Mouse (Mus musculus) thymus, adult 2 months (tissue): ENCODE data around the gene 4930452B06Rik. TPM values are rescaled to one million over a fixed set of nuclear protein-coding genes. Genes with fewer than 3 reads are reported as not detected.

Experiments used
- DNase-seq: peaks from one replicate; pipeline ENCODE4 v3.0.0; 2021
- H3K27ac ChIP-seq: fragments of 200-500 bp; 2 replicates; pipeline ENCODE4 v1.5.1; 2012; ENCODE audit warnings: low read length, control low read depth; ENCODE audit not compliant: control insufficient read depth, insufficient read depth
- H3K27me3 ChIP-seq: fragments of 200-500 bp; 2 replicates; pipeline ENCODE4 v1.6.1; 2012; ENCODE audit warnings: mild to moderate bottlenecking, low read length, moderate library complexity, mixed read lengths; ENCODE audit not compliant: control insufficient read depth, insufficient read depth
- H3K36me3 ChIP-seq: fragments of 200-500 bp; 2 replicates; pipeline ENCODE4 v1.6.1; 2012; ENCODE audit warnings: mild to moderate bottlenecking, low read length, moderate library complexity; ENCODE audit not compliant: control insufficient read depth, insufficient read depth
- H3K4me1 ChIP-seq: fragments of 200-500 bp; replicated peaks from 2 replicates; pipeline ENCODE4 v1.6.1; 2012; ENCODE audit warnings: low read length; ENCODE audit not compliant: control insufficient read depth, insufficient read depth
- H3K4me3 ChIP-seq: fragments of 200-500 bp; 2 replicates; pipeline ENCODE4 v1.5.1; 2012; ENCODE audit warnings: mild to moderate bottlenecking, low read length, control low read depth, moderate library complexity; ENCODE audit not compliant: control insufficient read depth, insufficient read depth
- CTCF ChIP-seq: fragments of 200-500 bp; IDR thresholded peaks from 2 replicates; pipeline ENCODE4 v1.5.1; 2012; ENCODE audit warnings: mild to moderate bottlenecking, control low read depth, low read length, moderate library complexity, borderline replicate concordance; ENCODE audit not compliant: control insufficient read depth, poor library complexity, insufficient read depth; ENCODE audit errors: extremely low read depth
- POLR2A ChIP-seq: fragments of 200-500 bp; IDR thresholded peaks from 2 replicates; pipeline ENCODE4 v1.6.1; 2012; ENCODE audit warnings: mild to moderate bottlenecking, low read length, control low read depth, moderate library complexity; ENCODE audit not compliant: control insufficient read depth, poor library complexity, insufficient read depth; ENCODE audit errors: extremely low read depth
- WGBS: fragments of 180-500 bp; shearing (Covaris S2); methylation state at CpG from one replicate; pipeline ENCODE4 v1.1.7; 2018; 5-methylcytosine and 5-hydroxymethylcytosine counted together
- polyA plus RNA-seq: library from polyadenylated mRNA; depleted of rRNA; stranded (reverse); fragments of >200 nt; gene quantifications from 2 replicates; pipeline ENCODE4 v1.2.3, GENCODE M21; 2012

Gene 4930452B06Rik
- polyA plus RNA-seq, 1 experiment, result 1.1 TPM

GRCm38 (mm10) chr14:8477348-8477747 is 188.7 kb downstream of the 4930452B06Rik start:
- no peak for DNase-seq
- H3K36me3 ChIP-seq, result no peaks in the 10 kb centered on the region
- H3K4me3 ChIP-seq, result no peak overlapping the region
- TF ChIP-seq POLR2A (no peak), CTCF (no peak)
- no peaks in the 10 kb centered on the region for H3K27me3 ChIP-seq
- H3K27ac ChIP-seq, result no peak overlapping the region
- 94% methylated on average over 8 of the region's 8 CpGs for WGBS
- H3K4me1 ChIP-seq, result no peaks in the 10 kb centered on the region

- Histone ChIP-seq H3K27me3 (no peaks in the 10 kb centered on the region), H3K4me3 (no peak overlapping the region), H3K4me1 (no peaks in the 10 kb centered on the region), H3K36me3 (no peaks in the 10 kb centered on the region), H3K27ac (no peak overlapping the region)
- 83% methylated on average over 3 of the region's 3 CpGs for WGBS
- TF ChIP-seq POLR2A (no peak), CTCF (no peak)
- no peak for DNase-seq
Measured at GRCm38 (mm10) chr14:8476606-8477005, 189.4 kb downstream of the 4930452B06Rik start.

- Histone ChIP-seq H3K4me1 (no peaks in the 10 kb centered on the region), H3K27ac (no peak overlapping the region), H3K4me3 (no peak overlapping the region), H3K27me3 (no peaks in the 10 kb centered on the region), H3K36me3 (no peaks in the 10 kb centered on the region)
- WGBS, result 96% methylated on average over 5 of the region's 5 CpGs
- no peak for DNase-seq
- TF ChIP-seq CTCF, result no peak
- no peak for TF ChIP-seq POLR2A
Measured at GRCm38 (mm10) chr14:8475851-8476250, 190.2 kb downstream of the 4930452B06Rik start.

GRCm38 (mm10) chr14:8472884-8473283 is 193.2 kb downstream of the 4930452B06Rik start:
- DNase-seq, result no peak
- Histone ChIP-seq H3K36me3 (no peaks in the 10 kb centered on the region), H3K4me1 (no peaks in the 10 kb centered on the region), H3K27ac (no peak overlapping the region), H3K27me3 (no peaks in the 10 kb centered on the region), H3K4me3 (no peak overlapping the region)
- TF ChIP-seq POLR2A (no peak), CTCF (no peak)
- 41% methylated on average over 2 of the region's 2 CpGs for WGBS

- Histone ChIP-seq H3K27ac (no peak overlapping the region), H3K36me3 (no peaks in the 10 kb centered on the region), H3K27me3 (no peaks in the 10 kb centered on the region), H3K4me3 (no peak overlapping the region), H3K4me1 (peaks cover 3% of the 10 kb centered on the region; the same call in 1 of the 2 replicates)
- no peak for DNase-seq
- WGBS, result 92% methylated on average over 14 of the region's 14 CpGs
- TF ChIP-seq CTCF (no peak), POLR2A (no peak)
Measured at GRCm38 (mm10) chr14:8464401-8465154, 201.5 kb downstream of the 4930452B06Rik start.

- H3K4me1 ChIP-seq, result peaks cover 3% of the 10 kb centered on the region; the same call in 1 of the 2 replicates
- 84% methylated on average over 4 of the region's 4 CpGs for WGBS
- TF ChIP-seq POLR2A (no peak), CTCF (no peak)
- no peaks in the 10 kb centered on the region for H3K27me3 ChIP-seq
- H3K36me3 ChIP-seq, result no peaks in the 10 kb centered on the region
- no peak overlapping the region for H3K4me3 ChIP-seq
- H3K27ac ChIP-seq, result no peak overlapping the region
- DNase-seq, result no peak
Measured at GRCm38 (mm10) chr14:8462973-8463372, 203.1 kb downstream of the 4930452B06Rik start.
